Mouse (Mus musculus) thymus, postnatal 4 days (tissue): Measurements from ENCODE around the gene Arid1b.

ENCODE experiments used
- DNase-seq: peaks from one replicate; pipeline ENCODE4 v3.0.0; 2021

Arid1b gene

GRCm38 (mm10) chr17:5197765-5198164 lies 203.6 kb downstream of the Arid1b start:
- DNase-seq, result no peak

- DNase-seq, result no peak
Measured at GRCm38 (mm10) chr17:5198252-5198651, 204.1 kb downstream of the Arid1b start.

- DNase-seq, result no peak
Measured at GRCm38 (mm10) chr17:5198811-5199210, 204.7 kb downstream of the Arid1b start.

DNA sequence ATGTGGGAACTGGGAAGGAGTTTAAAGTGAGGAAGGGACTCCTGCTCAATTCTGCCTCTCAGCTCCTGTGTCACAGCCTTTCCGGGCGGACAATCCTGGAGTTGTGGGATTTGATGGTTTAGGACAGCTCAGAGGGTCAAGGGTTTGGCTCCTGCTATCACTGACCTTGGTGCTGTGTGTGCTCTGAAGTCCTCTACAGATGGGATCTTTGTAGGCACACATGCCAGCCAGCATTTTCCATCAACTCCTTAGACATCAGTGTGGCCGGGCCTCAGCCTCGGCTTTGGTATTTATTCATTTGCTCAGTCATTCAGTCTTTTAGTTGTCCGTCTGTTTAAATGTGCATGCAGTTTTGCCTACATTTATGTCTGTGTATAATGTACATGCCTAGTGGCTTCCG lies 206.5 kb downstream of the Arid1b start:
- no peak for DNase-seq

DNA sequence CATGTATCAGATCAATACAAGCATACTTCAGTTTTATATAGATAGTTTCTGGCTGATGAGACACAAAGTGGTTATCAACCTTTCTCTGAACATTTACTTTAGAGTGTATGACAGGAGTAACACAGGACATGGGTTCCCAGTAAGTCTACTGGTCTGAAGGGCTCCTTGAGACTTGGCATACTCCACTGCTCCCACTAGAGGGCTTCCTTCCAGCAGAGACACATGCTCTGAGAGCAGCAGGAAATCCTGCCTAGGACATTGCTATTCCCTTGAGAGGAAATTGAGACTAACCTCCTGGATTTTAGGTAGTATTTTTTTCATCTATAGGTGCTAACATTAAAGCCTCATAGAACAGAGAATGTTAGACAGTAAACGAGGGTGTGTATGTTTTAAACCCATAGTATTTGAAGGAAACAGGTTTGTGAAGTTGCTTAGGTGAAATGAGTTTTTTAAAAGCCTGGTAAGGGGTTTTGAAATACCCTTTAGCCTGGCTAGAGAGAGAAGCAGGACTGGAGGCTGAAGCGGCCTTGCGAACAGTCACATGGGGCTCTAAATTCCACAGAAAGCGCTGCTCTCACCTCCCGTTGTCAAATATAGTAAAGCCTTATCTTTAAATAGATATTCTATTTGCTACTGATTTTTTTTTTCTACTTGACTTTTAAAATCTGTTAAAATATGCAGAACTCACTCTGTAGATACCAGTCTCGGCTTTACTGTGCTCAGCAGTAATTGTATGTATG lies 207.9 kb downstream of the Arid1b start:
- peak; percentile 63 for DNase-seq

DNA sequence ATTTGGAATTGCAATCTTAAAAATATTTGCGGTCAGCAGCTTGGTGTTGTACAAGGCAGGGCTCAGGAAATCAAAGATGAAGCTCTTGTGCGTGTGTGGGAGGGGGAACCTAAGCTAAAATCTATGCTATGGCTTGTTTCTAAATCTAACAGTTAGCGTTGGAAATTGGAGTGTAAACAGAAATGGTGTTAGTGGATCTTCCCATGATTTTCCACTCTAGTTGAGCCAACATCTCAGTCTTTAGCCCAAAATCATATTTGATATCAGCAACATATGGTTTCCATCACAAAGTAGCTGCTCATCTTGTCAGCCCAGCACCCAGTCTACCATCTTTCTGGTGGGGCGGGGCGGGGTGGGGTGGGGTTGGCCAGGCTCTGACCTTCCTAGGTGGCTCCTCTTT lies 208.6 kb downstream of the Arid1b start:
- DNase-seq, result no peak

DNA sequence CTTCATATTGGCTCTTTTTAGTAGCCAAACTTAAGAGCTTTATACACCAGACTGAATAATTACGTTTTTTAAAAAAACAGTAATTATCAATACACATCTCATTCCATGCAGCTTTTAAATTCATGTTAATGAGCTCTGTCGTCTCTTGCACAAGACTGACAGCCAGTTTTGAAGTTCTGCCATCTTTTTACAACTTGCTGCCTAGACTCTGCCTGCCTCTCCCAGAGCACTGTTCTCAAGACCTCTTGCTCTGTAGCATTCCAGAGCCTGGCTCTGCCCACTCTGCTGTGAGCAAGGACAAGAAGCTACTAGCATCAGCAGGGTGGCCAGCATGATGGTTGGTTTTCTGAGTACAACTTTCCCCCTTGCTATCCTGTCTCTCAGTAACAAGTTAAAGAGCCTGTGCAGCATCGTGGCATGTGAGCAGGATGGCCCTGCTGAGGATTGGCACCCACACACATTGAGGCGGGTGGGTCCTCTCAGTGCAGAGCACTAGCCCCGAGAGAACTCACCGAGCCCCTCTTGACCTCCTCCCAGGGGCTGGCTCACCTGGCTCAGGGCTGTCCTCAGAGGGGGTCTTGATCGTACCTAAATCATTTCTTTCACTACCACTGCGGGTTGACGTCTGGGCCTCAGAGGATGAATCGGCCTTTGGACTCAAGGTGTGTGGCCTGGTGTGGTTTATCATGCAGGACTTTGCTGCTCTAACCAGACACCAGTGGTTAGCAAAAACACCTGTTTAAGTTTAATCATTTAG lies 209.4 kb downstream of the Arid1b start:
- DNase-seq, result no peak

DNA sequence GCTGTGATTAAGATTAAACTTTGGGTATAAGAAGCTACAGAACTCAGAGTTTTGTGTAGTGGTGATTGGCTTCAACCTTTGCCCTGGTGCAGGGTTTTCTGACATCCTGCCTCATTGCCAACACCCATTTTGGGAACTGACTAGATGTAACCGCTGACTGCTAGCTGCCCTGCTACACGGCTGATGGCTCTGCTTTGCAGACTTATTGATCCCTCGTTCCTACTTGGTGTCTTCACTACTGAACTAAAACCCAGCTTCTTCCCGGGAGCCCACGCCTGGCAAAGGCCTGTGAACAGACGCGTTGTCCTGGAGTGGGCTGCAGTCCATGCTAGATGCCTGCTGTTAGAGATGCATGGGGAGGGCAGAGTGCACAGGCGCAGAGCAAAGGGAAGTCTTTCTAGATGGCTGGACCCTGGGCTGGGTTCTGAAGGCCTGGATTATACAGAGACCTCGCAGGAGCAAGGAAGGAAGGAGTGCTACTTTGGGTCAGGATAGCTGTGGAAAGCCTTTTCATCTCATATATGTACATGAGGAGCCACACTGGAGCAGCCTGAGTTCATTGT lies 210.1 kb downstream of the Arid1b start:
- DNase-seq, result no peak

GRCm38 (mm10) chr17:5205163-5205581 lies 211.0 kb downstream of the Arid1b start:
- no peak for DNase-seq

GRCm38 (mm10) chr17:5206731-5207130 lies 212.6 kb downstream of the Arid1b start:
- DNase-seq, result no peak

- DNase-seq, result no peak
Measured at GRCm38 (mm10) chr17:5207881-5208280, 213.7 kb downstream of the Arid1b start.

DNA sequence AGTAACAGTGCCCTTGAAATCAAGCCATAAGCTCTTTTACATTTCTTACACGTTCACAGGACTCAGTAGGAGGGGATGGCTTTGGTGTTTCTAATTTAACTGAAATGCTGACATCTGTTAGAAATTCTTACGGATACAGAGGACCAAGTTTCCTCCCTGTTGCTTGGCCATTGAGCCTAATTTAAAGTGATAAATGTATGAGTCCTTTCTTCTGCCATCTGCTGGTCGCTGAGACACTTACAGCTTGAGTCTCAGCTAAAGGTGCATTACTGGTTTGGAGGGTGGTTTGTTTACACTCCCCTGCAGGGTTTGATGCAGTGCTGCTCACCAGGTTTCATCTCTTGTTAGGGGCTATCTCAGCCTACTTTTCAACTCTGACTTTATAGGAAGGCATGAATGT lies 214.2 kb downstream of the Arid1b start:
- peak; percentile 56 for DNase-seq

DNA sequence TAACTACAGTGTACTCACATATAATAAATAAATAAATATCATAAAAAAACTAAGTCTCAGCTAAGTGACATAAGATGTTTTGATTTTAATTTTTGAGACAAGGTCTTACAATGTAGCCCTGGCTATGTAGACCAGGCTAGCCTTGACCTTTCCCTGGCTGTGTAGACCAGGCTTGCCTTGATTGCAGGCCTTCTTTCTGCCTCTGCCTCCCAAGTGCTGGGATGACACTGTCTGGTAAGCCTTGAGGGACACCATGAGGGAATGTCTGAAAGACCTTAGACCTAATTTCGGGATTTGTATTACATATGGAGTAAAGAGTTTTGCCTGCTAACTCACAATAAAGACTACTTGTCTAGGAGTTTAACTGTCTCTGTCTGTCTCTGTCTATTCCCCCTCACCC lies 214.9 kb downstream of the Arid1b start:
- no peak for DNase-seq

DNA sequence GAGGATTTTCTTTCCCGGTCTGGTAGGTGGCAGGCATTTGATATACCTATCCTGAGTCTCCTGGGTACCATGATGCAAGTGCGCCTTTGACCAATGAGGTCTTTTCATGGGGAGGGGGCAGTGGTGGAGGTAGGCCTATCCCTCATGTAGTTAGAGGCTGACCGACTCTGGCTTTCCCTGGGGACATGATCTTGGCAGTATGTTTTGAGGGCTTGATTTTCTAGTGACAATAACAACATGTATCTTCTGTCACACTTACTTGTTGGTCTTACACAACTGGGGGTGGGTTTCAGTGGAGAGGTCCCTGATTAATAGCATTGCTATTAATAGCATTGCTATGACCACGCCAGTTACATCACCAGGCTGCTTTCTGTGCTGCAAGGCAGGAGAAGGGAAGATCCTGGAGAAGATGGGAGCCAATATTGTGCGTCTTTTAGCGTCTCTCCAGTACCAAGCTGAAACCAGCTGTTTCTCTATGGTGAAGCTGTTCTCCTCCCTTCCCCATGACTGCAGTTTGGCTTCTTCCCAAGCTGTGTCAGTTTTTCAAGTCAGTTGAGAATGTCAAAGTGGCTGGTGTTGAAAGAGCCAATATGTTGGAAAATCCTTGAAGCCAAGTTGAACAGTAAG lies 216.1 kb downstream of the Arid1b start:
- DNase-seq, result no peak

DNA sequence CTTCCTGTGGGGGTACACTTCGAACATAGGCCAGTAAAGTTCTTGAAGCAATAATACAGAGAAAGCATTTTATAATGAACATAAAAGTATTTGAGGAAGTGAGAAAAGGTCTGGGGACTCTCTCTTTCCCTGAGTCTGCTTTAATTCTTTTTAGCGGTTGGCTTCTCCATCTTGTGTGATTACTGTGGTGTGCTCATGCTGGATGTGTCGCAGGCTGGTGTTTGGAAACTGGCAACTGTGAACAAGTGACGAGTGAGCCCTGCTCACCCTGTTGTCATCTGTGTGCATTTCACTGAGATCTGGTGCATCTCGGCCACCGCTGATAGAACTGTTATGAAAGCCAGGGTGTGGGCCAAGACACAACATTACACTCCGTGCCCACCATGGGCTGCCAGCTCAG lies 216.8 kb downstream of the Arid1b start:
- no peak for DNase-seq

DNA sequence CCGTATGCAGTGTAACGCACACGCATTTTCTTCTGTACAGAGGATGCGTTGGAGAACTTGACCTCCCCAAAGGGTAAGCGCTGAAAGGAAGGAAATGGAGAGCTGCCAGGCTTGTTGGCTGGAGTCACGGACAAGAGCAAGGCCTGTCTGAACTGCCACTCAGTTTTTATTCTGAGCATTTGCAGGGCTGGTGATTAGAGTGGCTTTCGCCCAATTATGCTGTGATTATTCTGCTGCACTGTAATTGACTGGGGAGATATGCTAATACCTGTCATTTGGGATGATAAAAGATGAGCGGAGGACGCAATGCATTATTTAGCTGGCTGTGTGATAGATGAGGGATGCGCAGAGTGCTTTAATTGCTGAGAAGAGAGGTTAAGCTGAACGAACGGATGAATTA lies 218.0 kb downstream of the Arid1b start:
- no peak for DNase-seq

DNA sequence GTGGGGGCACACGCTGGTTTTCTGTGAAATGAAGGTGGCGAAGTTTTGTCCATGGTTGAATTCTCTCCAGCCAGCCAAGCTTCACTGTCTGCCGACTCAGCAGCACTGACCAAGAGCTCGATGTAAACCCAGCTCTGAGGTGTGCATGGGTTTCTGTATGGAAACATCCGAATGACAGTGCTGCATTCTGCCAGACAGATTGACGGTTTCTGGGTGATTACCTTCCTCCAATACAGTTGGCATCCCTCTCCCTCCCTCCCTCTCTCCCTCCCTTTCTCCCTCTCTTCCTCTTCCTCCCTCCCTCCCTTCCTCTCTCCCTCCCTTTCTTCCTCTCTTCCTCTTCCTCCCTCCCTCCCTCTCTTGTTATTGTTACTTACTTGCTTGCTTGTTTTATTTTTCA lies 219.3 kb downstream of the Arid1b start:
- DNase-seq, result no peak

DNA sequence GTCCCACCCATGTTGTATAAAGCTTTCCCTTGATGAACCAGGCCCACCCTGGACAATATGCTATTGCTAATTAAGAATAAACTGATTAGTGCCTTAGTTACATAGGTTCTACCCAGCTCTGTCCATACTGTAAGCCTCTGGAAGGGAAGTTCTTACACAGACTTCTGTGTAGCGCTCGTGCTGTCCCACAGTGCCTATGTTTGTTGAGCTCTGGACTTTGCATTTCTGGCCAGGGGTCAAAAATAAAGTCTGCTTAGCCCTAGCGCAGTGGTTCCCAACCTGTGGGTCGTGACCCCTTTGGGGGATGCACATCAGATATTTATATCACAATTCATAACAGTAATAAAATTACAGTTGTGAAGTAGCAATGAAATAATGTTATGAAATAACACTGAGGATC lies 221.2 kb downstream of the Arid1b start:
- DNase-seq, result no peak

- DNase-seq, result no peak
Measured at GRCm38 (mm10) chr17:5216965-5217546, 222.9 kb downstream of the Arid1b start.

DNA sequence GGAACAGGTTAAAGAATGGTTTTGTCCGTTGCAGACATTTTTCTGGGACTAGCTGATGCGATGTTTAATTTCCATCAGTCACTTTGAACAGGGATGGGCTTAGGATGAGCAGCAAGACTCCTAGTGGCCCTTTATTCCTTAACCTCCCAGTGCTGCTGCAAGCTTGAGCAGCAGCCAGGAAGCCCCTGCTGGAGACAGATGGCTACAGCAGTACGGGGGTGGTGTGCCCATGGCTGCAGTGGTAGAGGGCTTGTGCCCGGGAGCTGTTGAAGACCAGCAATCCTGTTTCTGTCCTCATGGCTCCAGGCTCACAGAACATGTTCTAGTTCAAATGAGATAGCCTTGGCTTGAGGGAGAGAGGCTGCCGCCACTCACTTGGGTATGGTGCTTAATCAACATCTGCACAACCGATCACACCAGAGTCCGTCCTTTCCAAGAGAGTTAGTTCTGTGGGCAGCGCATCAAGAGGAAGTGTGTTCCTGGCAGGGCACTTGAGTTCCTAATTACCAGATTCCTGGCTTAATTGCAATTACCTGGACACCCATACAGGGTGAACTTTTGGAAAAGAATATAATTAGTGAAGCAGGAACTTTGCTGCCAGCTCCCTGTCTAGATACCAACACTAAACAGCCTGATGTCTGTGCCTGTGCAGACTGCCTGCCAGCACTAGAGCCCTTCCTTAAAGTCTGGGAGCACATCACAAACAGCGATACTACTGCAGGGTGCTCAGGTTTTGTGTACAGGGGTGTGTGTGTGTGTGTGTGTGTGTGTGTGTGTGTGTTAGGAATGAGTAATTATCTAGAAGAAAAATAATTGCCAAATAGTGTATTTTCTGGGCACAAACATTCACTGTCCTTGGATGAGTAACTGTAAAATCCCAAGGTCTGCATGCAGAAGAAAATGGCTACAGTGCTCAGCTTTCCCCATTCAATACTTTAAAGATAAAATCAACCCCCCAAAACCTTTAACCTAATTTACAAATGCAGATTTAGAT lies 224.0 kb downstream of the Arid1b start:
- peak; percentile 51 for DNase-seq

DNA sequence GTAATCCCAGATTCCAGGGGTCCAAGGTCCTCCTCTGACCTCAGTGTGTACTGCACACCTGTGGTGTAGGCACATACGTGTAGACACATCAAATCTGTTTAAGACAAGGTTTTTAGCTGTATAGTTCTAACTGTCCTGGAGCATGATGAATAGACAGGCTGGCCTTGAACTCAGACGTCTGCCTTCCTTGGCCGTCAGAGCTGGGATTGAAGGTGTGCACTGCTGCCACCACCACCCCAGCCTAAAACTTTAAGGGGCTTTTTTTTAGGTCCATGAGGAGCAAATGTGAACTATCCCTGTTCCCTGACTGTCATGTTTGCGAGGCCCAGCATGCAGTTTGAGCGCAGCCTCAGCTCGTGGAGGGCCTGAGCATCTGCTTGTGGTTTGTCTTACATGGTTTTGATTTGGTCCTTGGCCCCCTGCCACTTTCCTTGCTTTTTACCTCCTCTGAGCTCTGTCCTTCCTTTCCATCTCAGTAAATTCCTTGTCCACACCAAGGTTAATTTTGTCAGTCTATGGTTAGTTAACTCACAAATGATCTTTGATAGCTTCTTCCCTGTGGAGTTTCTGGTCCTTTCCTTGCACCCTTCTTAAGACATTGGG lies 224.9 kb downstream of the Arid1b start:
- no peak for DNase-seq

GRCm38 (mm10) chr17:5221041-5221440 lies 226.9 kb downstream of the Arid1b start:
- DNase-seq, result no peak
